Mouse (Mus musculus) liver, embryonic 12.5 days (tissue): Measurements from ENCODE around the gene Acp6. TPM values are rescaled to one million over a fixed set of nuclear protein-coding genes. Genes with fewer than 3 reads are reported as not detected.

ENCODE experiments used
- ATAC-seq: fragments of 200-750 bp; cut with Nextera tagmentation; 2 replicates; pipeline ENCODE4 v1.8.0; 2017; ENCODE audit warnings: moderate number of reproducible peaks, mild to moderate bottlenecking, moderate library complexity
- H3K27ac ChIP-seq: fragments of 300-500 bp; sonication (generic); 2 replicates; pipeline ENCODE4 v1.5.1; 2016; ENCODE audit warnings: mild to moderate bottlenecking
- H3K27me3 ChIP-seq: fragments of 300-500 bp; sonication (generic); replicated peaks from 2 replicates; pipeline ENCODE4 v1.6.1; 2016; ENCODE audit warnings: mild to moderate bottlenecking, moderate library complexity
- H3K36me3 ChIP-seq: fragments of 300-500 bp; sonication (generic); 2 replicates; pipeline ENCODE4 v1.6.1; 2016; ENCODE audit warnings: mild to moderate bottlenecking, moderate library complexity
- H3K4me1 ChIP-seq: fragments of 300-500 bp; sonication (generic); 2 replicates; pipeline ENCODE4 v1.6.1; 2016
- H3K4me2 ChIP-seq: fragments of 300-500 bp; sonication (generic); 2 replicates; pipeline ENCODE4 v1.6.1; 2016; ENCODE audit warnings: mild to moderate bottlenecking, moderate library complexity
- H3K4me3 ChIP-seq: fragments of 300-500 bp; sonication (generic); 2 replicates; pipeline ENCODE4 v1.5.1; 2016; ENCODE audit warnings: mild to moderate bottlenecking, moderate library complexity
- H3K9ac ChIP-seq: fragments of 300-500 bp; sonication (generic); 2 replicates; pipeline ENCODE4 v1.6.1; 2016; ENCODE audit warnings: mild to moderate bottlenecking, moderate library complexity
- H3K9me3 ChIP-seq: fragments of 300-500 bp; sonication (generic); replicated peaks from 2 replicates; pipeline ENCODE4 v1.6.1; 2016; ENCODE audit warnings: mild to moderate bottlenecking, moderate library complexity
- WGBS: fragments of 180-500 bp; shearing (Covaris S2); methylation state at CpG from one replicate; pipeline ENCODE4 v1.1.7; 2016; ENCODE audit not compliant: insufficient replicate concordance; 5-methylcytosine and 5-hydroxymethylcytosine counted together
- polyA plus RNA-seq: library from polyadenylated mRNA; unstranded; fragments of >200 nt; fragmentation: Nextera tagmentation; extraction: Ambion mirVana; gene quantifications from 2 replicates; pipeline ENCODE4 v1.2.1, GENCODE M21; 2016

Acp6 gene
- polyA plus RNA-seq, 1 experiment from 2014 or later, result 22.8 TPM

DNA sequence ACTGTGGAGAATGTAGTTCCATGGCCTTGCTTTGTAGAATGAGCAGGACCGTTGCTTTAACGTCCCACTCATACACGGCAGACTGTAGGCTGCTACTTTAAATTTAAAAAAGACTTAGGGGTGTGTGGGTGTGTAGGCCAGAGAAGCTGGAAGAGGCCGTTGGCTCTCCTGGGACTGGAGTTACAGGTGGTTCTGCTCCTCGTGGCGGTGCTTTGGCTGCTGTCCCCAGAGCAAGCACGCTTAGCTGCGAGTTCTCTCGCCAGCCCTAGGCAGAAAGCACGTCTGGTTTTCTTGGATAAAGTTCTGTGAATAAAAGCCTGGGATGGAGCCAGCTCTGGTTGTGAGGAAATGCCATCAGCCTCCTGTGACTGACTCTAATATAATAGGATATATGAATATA, 2.3 kb downstream of the Acp6 start:
- Histone ChIP-seq H3K9me3 (no peaks in the 10 kb centered on the region), H3K27ac (no peak overlapping the region), H3K4me1 (peaks cover 45% of the 10 kb centered on the region), H3K27me3 (no peaks in the 10 kb centered on the region), H3K36me3 (peaks cover 7% of the 10 kb centered on the region; the same call in 1 of the 2 replicates), H3K4me3 (no peak overlapping the region), H3K4me2 (no peak overlapping the region), H3K9ac (no peak overlapping the region)
- 78% methylated on average over 10 of the region's 10 CpGs for WGBS
- no peak for ATAC-seq

GRCm38 (mm10) chr3:97161773-97162172, 3.2 kb downstream of the Acp6 start:
- H3K9me3 ChIP-seq, result no peaks in the 10 kb centered on the region
- H3K27ac ChIP-seq, result no peak overlapping the region
- peaks cover 16% of the 10 kb centered on the region for H3K36me3 ChIP-seq
- 57% methylated on average over 4 of the region's 4 CpGs for WGBS
- H3K4me1 ChIP-seq, result peaks cover 45% of the 10 kb centered on the region
- no peak for ATAC-seq
- H3K27me3 ChIP-seq, result no peaks in the 10 kb centered on the region
- H3K4me3 ChIP-seq, result no peak overlapping the region
- H3K4me2 ChIP-seq, result no peak overlapping the region
- H3K9ac ChIP-seq, result no peak overlapping the region

- no peak overlapping the region for H3K4me3 ChIP-seq
- peak; percentile 82 for ATAC-seq
- H3K9me3 ChIP-seq, result no peaks in the 10 kb centered on the region
- H3K27me3 ChIP-seq, result no peaks in the 10 kb centered on the region
- 19% methylated on average over 4 of the region's 4 CpGs for WGBS
- H3K4me2 ChIP-seq, result peak overlapping the region; percentile 24
- H3K36me3 ChIP-seq, result peaks cover 33% of the 10 kb centered on the region
- H3K9ac ChIP-seq, result no peak overlapping the region
- H3K27ac ChIP-seq, result peak overlapping the region; percentile 36; the same call in 1 of the 2 replicates
- H3K4me1 ChIP-seq, result peaks cover 41% of the 10 kb centered on the region
These were observed 5.9 kb downstream of the Acp6 start for GRCm38 (mm10) chr3:97164477-97164876.

- H3K36me3 ChIP-seq, result peaks cover 36% of the 10 kb centered on the region
- no peak overlapping the region for H3K9ac ChIP-seq
- no peak for ATAC-seq
- H3K27ac ChIP-seq, result no peak overlapping the region
- no peak overlapping the region for H3K4me3 ChIP-seq
- H3K4me1 ChIP-seq, result peaks cover 24% of the 10 kb centered on the region
- H3K27me3 ChIP-seq, result no peaks in the 10 kb centered on the region
- no peaks in the 10 kb centered on the region for H3K9me3 ChIP-seq
- WGBS, result 57% methylated on average over 4 of the region's 4 CpGs
- H3K4me2 ChIP-seq, result no peak overlapping the region
These were observed 8.5 kb downstream of the Acp6 start for GRCm38 (mm10) chr3:97167126-97167525.

DNA sequence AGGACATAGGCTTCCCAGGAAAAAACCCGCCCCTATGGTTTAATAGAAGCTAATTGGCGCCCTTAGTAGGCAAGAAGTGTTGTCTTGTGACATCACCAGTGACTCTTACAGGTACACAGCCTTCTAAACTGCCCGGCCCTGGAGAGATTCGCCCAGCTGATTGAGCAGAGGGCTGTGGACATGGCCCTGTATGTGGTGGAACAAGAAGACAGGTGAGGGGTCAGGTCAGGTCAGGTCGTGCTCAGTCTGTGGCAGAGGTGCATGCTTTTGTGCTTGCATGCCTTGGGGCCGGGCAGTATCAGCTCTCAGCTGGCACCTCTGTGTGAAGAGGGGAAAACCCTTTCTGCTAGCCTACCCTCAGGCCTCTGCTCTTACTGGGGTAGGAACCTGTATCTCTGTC, 13.0 kb downstream of the Acp6 start:
- Histone ChIP-seq H3K27me3 (no peaks in the 10 kb centered on the region), H3K27ac (no peak overlapping the region), H3K9me3 (no peaks in the 10 kb centered on the region), H3K4me3 (no peak overlapping the region), H3K36me3 (peaks cover 46% of the 10 kb centered on the region), H3K4me2 (no peak overlapping the region), H3K9ac (no peak overlapping the region), H3K4me1 (no peaks in the 10 kb centered on the region)
- ATAC-seq, result no peak
- WGBS, result 70% methylated on average over 6 of the region's 6 CpGs

DNA sequence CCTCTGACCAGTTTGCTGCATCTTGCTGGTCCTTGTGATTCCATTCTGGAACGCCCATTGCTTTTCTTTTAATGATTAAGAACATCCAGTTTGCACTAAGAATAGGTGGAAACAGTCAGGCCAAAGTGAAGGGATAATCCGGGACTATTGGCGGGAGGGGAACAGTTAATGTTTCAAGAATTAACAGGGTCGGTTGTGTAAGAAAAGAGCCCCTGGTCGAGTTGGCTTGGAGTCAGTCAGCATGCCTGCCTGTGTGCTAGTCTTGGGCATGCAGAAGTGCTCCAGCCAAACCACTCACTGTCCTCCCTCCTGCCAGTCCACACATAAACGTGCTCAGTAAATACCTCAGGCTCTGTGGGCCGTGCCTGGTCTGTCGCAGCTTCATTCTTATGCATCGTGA, 13.7 kb downstream of the Acp6 start:
- no peak for ATAC-seq
- H3K4me2 ChIP-seq, result no peak overlapping the region
- WGBS, result 73% methylated on average over 9 of the region's 9 CpGs

DNA sequence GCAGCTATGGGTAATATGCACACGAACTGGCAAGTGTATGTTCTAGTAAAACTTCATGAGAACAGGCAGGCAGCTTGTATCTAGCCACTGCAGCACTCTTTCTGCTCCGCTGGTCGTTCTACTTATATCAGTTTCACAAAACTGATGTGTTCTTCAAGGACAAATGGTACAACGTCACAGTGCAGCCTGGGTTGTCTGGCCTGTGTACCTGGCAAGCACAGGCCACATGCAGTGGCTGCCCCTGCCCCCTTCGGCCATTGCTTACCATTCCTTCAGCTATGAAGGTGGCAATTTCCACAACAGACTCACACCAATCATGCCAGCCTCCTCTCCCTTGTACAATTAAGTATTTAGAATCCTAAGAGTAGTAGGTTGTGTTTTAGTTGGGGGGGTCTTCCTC, 14.1 kb downstream of the Acp6 start:
- H3K4me1 ChIP-seq, result no peaks in the 10 kb centered on the region

More for the DNA sequence above, 13.7 kb downstream of the Acp6 start:
- Histone ChIP-seq H3K27ac (no peak overlapping the region), H3K36me3 (peaks cover 47% of the 10 kb centered on the region), H3K9me3 (no peaks in the 10 kb centered on the region), H3K27me3 (no peaks in the 10 kb centered on the region), H3K4me1 (no peaks in the 10 kb centered on the region), H3K4me3 (no peak overlapping the region), H3K9ac (no peak overlapping the region)

GRCm38 (mm10) chr3:97178885-97179284, 20.3 kb downstream of the Acp6 start:
- Histone ChIP-seq H3K4me3 (no peak overlapping the region), H3K27me3 (no peaks in the 10 kb centered on the region), H3K9me3 (no peaks in the 10 kb centered on the region), H3K4me1 (no peaks in the 10 kb centered on the region), H3K36me3 (peaks cover 28% of the 10 kb centered on the region), H3K9ac (no peak overlapping the region), H3K27ac (no peak overlapping the region), H3K4me2 (no peak overlapping the region)
- 70% methylated on average over 6 of the region's 6 CpGs for WGBS
- ATAC-seq, result no peak

More for the DNA sequence above, 14.1 kb downstream of the Acp6 start:
- no peak overlapping the region for H3K4me2 ChIP-seq
- H3K27ac ChIP-seq, result no peak overlapping the region
- 74% methylated on average over 5 of the region's 5 CpGs for WGBS
- peaks cover 46% of the 10 kb centered on the region for H3K36me3 ChIP-seq
- no peaks in the 10 kb centered on the region for H3K9me3 ChIP-seq
- H3K27me3 ChIP-seq, result no peaks in the 10 kb centered on the region
- ATAC-seq, result no peak
- no peak overlapping the region for H3K4me3 ChIP-seq
- H3K9ac ChIP-seq, result no peak overlapping the region

- H3K27ac ChIP-seq, result no peak overlapping the region
- no peaks in the 10 kb centered on the region for H3K27me3 ChIP-seq
- no peak overlapping the region for H3K4me2 ChIP-seq
- WGBS, result 31% methylated on average over 6 of the region's 6 CpGs
- peaks cover 21% of the 10 kb centered on the region for H3K36me3 ChIP-seq
- no peak overlapping the region for H3K9ac ChIP-seq
- no peaks in the 10 kb centered on the region for H3K9me3 ChIP-seq
- no peaks in the 10 kb centered on the region for H3K4me1 ChIP-seq
- no peak overlapping the region for H3K4me3 ChIP-seq
- no peak for ATAC-seq
These were observed 21.9 kb downstream of the Acp6 start for GRCm38 (mm10) chr3:97180527-97180926.

DNA sequence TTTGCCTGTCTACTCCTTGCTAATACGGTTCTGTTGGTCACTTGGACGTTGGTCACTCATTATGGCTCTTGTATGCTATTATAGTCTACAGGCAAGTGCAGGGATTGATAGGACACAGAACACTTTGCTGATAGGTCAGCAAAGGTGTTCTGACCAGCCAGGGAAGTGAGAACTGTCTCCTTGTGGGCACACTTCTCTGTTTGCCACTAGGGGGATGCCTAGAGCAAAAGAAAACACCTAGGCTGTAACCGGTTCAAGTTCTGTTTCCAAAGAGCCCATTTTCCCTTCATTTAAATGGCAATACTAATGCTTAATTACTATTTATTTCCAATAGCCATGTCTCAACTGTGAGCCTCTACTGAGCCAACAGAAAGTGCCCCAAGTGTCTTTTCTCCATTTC, 25.2 kb downstream of the Acp6 start:
- 26% methylated on average over 3 of the region's 3 CpGs for WGBS

GRCm38 (mm10) chr3:97185098-97185860, 26.7 kb downstream of the Acp6 start:
- H3K9ac ChIP-seq, result no peak overlapping the region
- WGBS, result 25% methylated on average over 10 of the region's 10 CpGs
- H3K27ac ChIP-seq, result no peak overlapping the region
- H3K4me2 ChIP-seq, result no peak overlapping the region
- no peaks in the 10 kb centered on the region for H3K36me3 ChIP-seq
- no peak for ATAC-seq
- H3K27me3 ChIP-seq, result no peaks in the 10 kb centered on the region
- H3K9me3 ChIP-seq, result no peaks in the 10 kb centered on the region
- H3K4me3 ChIP-seq, result no peak overlapping the region
- H3K4me1 ChIP-seq, result no peaks in the 10 kb centered on the region

More for the DNA sequence above, 25.2 kb downstream of the Acp6 start:
- no peak overlapping the region for H3K9ac ChIP-seq
- no peak overlapping the region for H3K27ac ChIP-seq
- no peak overlapping the region for H3K4me2 ChIP-seq
- no peaks in the 10 kb centered on the region for H3K4me1 ChIP-seq
- ATAC-seq, result no peak
- no peaks in the 10 kb centered on the region for H3K36me3 ChIP-seq
- no peak overlapping the region for H3K4me3 ChIP-seq
- H3K9me3 ChIP-seq, result no peaks in the 10 kb centered on the region
- H3K27me3 ChIP-seq, result no peaks in the 10 kb centered on the region

DNA sequence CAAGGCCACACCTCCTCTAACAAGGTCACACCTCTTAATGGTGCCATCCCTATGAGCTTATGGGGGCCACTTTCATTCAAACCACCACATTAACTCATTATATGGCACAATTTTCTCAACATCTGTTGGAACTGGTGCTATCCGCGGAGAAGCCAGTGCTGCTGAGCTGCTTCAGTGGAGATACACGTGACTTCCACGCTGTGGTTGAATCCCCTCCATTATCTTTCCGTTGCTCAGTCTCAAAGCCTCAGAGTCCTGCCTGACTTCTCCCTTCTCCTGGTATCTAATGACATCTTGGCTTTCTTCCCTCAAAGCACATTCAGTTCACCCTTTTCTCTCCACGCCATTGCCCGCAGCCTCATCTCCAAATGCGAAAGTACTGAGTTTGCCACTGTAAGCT, 38.0 kb downstream of the Acp6 start:
- Histone ChIP-seq H3K36me3 (no peaks in the 10 kb centered on the region), H3K27ac (no peak overlapping the region), H3K9me3 (no peaks in the 10 kb centered on the region), H3K4me3 (no peak overlapping the region), H3K27me3 (no peaks in the 10 kb centered on the region), H3K4me1 (no peaks in the 10 kb centered on the region), H3K4me2 (no peak overlapping the region), H3K9ac (no peak overlapping the region)
- 61% methylated on average over 8 of the region's 8 CpGs for WGBS
- ATAC-seq, result no peak

DNA sequence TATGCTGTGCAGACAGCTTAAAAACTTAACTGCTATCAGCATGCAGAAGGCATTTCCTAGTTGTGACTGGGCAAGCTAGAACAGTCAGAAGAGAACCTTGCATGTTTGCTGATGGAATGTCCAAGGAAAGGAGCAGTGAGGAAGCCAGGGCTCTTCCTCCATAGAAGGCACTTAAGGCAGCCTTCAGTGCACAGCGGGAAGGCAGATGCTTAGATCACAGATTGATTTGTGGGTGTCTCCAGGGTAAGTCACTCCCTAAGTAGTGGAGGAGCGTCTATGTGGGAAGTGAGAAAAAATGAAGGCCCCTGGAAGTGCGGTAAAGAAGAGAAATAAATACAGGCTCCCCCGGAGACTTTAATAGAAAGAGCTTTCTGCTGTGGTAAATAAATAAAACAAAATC, 40.7 kb downstream of the Acp6 start:
- Histone ChIP-seq H3K4me2 (no peak overlapping the region), H3K36me3 (no peaks in the 10 kb centered on the region), H3K27ac (no peak overlapping the region), H3K27me3 (no peaks in the 10 kb centered on the region), H3K9ac (no peak overlapping the region), H3K9me3 (no peaks in the 10 kb centered on the region), H3K4me3 (no peak overlapping the region), H3K4me1 (no peaks in the 10 kb centered on the region)
- WGBS, result 33% methylated on average over 4 of the region's 4 CpGs
- ATAC-seq, result no peak
